Comparison of ENCODE assay signal across 27 mouse cellular contexts in genomic region chr15:99736675-99737074, GRCm38 (mm10). TPM values are rescaled to one million over a fixed set of nuclear protein-coding genes. Genes with fewer than 3 reads are reported as not detected.
"Had no signal": no experiment of that assay in that cellular context is flagged by ENCODE, and none has a peak within 500 bp of the region (broad histone marks: within the 10 kb centered on the region; RNA-seq: fewer than 3 reads in every experiment).

No protein-coding gene starts in this region.

- H3K27me3 ChIP-seq: limb, embryonic 13.5 days; liver, embryonic 12.5 days; liver, embryonic 15.5 days; lung, embryonic 15.5 days; megakaryocyte, embryonic 14.5 days; neural tube, embryonic 12.5 days; neural tube, embryonic 15.5 days had no signal

- H3K4me2 ChIP-seq: limb, embryonic 13.5 days; liver, embryonic 12.5 days; liver, embryonic 15.5 days; lung, embryonic 15.5 days; neural tube, embryonic 12.5 days; neural tube, embryonic 15.5 days had no signal

- H3K4me1 ChIP-seq: limb, embryonic 10.5 days; limb, embryonic 13.5 days; liver, embryonic 12.5 days; liver, embryonic 15.5 days; lung, embryonic 15.5 days; megakaryocyte, embryonic 14.5 days; midbrain, embryonic 10.5 days; neural tube, embryonic 12.5 days; neural tube, embryonic 15.5 days had no signal

- ATAC-seq: liver, embryonic 12.5 days had no signal

- H3K9me3 ChIP-seq: limb, embryonic 10.5 days; limb, embryonic 13.5 days; liver, embryonic 12.5 days; liver, embryonic 15.5 days; lung, embryonic 15.5 days; megakaryocyte, embryonic 14.5 days; midbrain, embryonic 10.5 days; neural tube, embryonic 12.5 days; neural tube, embryonic 15.5 days had no signal

- DNase-seq: kidney, adult 2 months; kidney, postnatal 25 days; layer of hippocampus, adult 9-11 months; liver; lung, adult 18-20 months; lung, postnatal 10 days; lung, postnatal 36 days; midbrain, embryonic 14.5 days; retina, postnatal 1 day; thymus, adult 2 months; thymus, postnatal 14 days; thymus, postnatal 4 days had no signal

- H3K4me3 ChIP-seq: layer of hippocampus, adult 2 months; limb, embryonic 10.5 days; limb, embryonic 13.5 days; liver, embryonic 12.5 days; liver, embryonic 15.5 days; lung, embryonic 15.5 days; megakaryocyte, embryonic 14.5 days; midbrain, embryonic 10.5 days; neural tube, embryonic 12.5 days; neural tube, embryonic 15.5 days had no signal

- H3K27ac ChIP-seq: kidney, postnatal 0 days; layer of hippocampus, adult 2 months; limb, embryonic 10.5 days; limb, embryonic 13.5 days; liver, embryonic 12.5 days; liver, embryonic 15.5 days; lung, embryonic 15.5 days; midbrain, embryonic 10.5 days; neural tube, embryonic 12.5 days; neural tube, embryonic 15.5 days; stomach, postnatal 0 days had no signal

- H3K9ac ChIP-seq: limb, embryonic 13.5 days; liver, embryonic 12.5 days; liver, embryonic 15.5 days; lung, embryonic 15.5 days; neural tube, embryonic 12.5 days; neural tube, embryonic 15.5 days had no signal

RNA-seq across cellular contexts. Expression of gene Gm17349, which starts 31.4 kb away (rescaled TPM):
- polyA plus RNA-seq: kidney, embryonic 14.5 days; kidney, postnatal 0 days; large intestine, adult 2 months; limb, embryonic 10.5 days; limb, embryonic 13.5 days; liver, embryonic 12.5 days; liver, embryonic 15.5 days; lung, embryonic 15.5 days; midbrain, embryonic 10.5 days; midbrain, embryonic 14.5 days; neural tube, embryonic 12.5 days; neural tube, embryonic 15.5 days; stomach, embryonic 14.5 days; thymus, adult 2 months had no signal
